Mouse (Mus musculus): Measurements from ENCODE around the gene Mblac2. TPM values are rescaled to one million over a fixed set of nuclear protein-coding genes. Genes with fewer than 3 reads are reported as not detected.

The Mblac2 gene
- total and polyA plus RNA-seq, 3 experiments = 0.13 to 0.71 (median 0.42) TPM

DNA sequence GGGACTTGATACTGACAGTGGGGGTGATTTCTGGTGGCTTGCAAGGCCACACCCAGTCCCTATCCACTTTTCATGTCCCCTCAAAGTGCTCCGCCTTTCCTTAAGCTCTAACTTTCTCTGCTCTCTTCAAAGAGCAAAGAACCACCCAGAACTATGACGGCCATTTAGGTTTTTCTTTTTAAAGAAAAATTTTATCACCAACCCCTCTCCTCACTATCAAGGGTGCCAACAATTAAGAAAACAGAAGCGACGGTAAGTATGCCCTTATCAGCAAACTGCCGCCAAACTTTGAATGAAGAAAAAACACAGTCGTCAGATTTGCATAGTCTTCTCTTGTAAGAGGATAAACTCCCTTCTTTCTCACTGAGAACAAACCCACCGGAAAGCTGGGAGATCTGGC is 875 bp upstream of the Mblac2 start:
- Histone ChIP-seq H3K4me1 (ENCODE audit: control insufficient read depth in 1 of 2, insufficient read depth in 2 of 2) (peaks cover 3 to 36% of the 10 kb centered on the region in 2 experiments; a peak in 3 of 4 replicates), H3K27me3 (replicated peaks) (no peaks in the 10 kb centered on the region), H3K79me2 (replicated peaks; ENCODE audit: control insufficient read depth, extremely low read depth, insufficient read depth, poor library complexity, severe bottlenecking) (peaks cover 13% of the 10 kb centered on the region), H3K4me2 (ENCODE audit: insufficient read depth, low read depth, poor library complexity, severe bottlenecking) (peak overlapping the region; percentile 97), H3K4me3 (replicated peaks in 1 of 3; ENCODE audit: low read depth in 2 of 3, low read length in 2 of 3, poor library complexity in 1 of 3) (peak overlapping the region; percentile 80 to 90 (median 88)), H3K27ac (ENCODE audit: insufficient read depth, low read depth) (no peak overlapping the region), H3K9me3 (replicated peaks; ENCODE audit: low read length) (no peaks in the 10 kb centered on the region), H3K9ac (ENCODE audit: insufficient read depth, low read depth) (peak overlapping the region; percentile 38; the same call in 1 of the 2 replicates), H3K36me3 (replicated peaks in 1 of 2; ENCODE audit: control insufficient read depth in 1 of 2, insufficient read depth in 1 of 2, low read length in 1 of 2) (peaks cover 0 to 7% of the 10 kb centered on the region in 2 experiments)
- no peak for TF ChIP-seq MXI1 (IDR thresholded peaks at IDR 0.05; ENCODE audit: low read depth, low read length)
- no peak for TF ChIP-seq ZC3H11A (IDR thresholded peaks at IDR 0.05; ENCODE audit: low read depth, low read length)
- 0 out of 2 replicates have a peak, but pooled peaks have one; percentile 36 for TF ChIP-seq SIN3A (IDR thresholded peaks at IDR 0.05; ENCODE audit: low read length)
- no peak for TF ChIP-seq CTCF (conservative IDR thresholded peaks at IDR 0.05 in 1 of 2, IDR thresholded peaks at IDR 0.05 in 1 of 2; ENCODE audit: low read depth in 2 of 2, low read length in 2 of 2)
- no peak for TF ChIP-seq RAD21 (IDR thresholded peaks at IDR 0.05; ENCODE audit: low read depth, low read length)
- no peak for TF ChIP-seq MAZ (IDR thresholded peaks at IDR 0.05; ENCODE audit: low read depth, low read length)
- TF ChIP-seq GABPA (IDR thresholded peaks at IDR 0.05; ENCODE audit: insufficient replicate concordance, low read depth, low read length) = no peak
- TF ChIP-seq KAT2A (IDR thresholded peaks at IDR 0.05; ENCODE audit: insufficient replicate concordance, low read length) = no peak
- TF ChIP-seq ZKSCAN1 (IDR thresholded peaks at IDR 0.05; ENCODE audit: borderline replicate concordance, low read depth, low read length) = no peak
- peak; percentile 50; the same call in 1 of the 2 replicates for TF ChIP-seq ZNF384 (IDR thresholded peaks at IDR 0.05; ENCODE audit: low read depth, low read length)
- TF ChIP-seq MYC (IDR thresholded peaks at IDR 0.05; ENCODE audit: low read depth, low read length) = no peak
- no peak for TF ChIP-seq USF2 (conservative IDR thresholded peaks at IDR 0.05; ENCODE audit: low read depth, low read length)
- no peak for TF ChIP-seq NELFE (IDR thresholded peaks at IDR 0.05; ENCODE audit: low read depth, low read length)
- TF ChIP-seq POLR2AphosphoS2 (IDR thresholded peaks at IDR 0.05; ENCODE audit: low read depth, low read length) = no peak
- no peak for TF ChIP-seq SMC3 (IDR thresholded peaks at IDR 0.05; ENCODE audit: low read depth, low read length)
- 0 out of 2 replicates have a peak, but pooled peaks have one; percentile 49 for TF ChIP-seq E2F4 (IDR thresholded peaks at IDR 0.05; ENCODE audit: insufficient replicate concordance, low read depth, low read length)
- TF ChIP-seq TCF12 (IDR thresholded peaks at IDR 0.05; ENCODE audit: low read depth, low read length) = no peak
- no peak for TF ChIP-seq UBTF (IDR thresholded peaks at IDR 0.05; ENCODE audit: low read depth, low read length)
- no peak for TF ChIP-seq ZMIZ1 (IDR thresholded peaks at IDR 0.05; ENCODE audit: low read depth, low read length)
- dilution Hi-C loops (cut with MboI; ENCODE audit: extremely low pct_ligation_motif_present, extremely low pct_unique_long_range_greater_than_20kb, low sequenced_read_pairs) (no loop called here), in situ Hi-C loops (cut with MboI; ENCODE audit: low pct_ligation_motif_present, low pct_unique_long_range_greater_than_20kb, low sequenced_read_pairs) (no loop called here)
- peak; percentile 40 for DNase-seq (ENCODE audit: extremely low read depth)
